Mouse (Mus musculus): ENCODE measurements around the gene Adam10. TPM values are rescaled to one million over a fixed set of nuclear protein-coding genes. Genes with fewer than 3 reads are reported as not detected.

Gene Adam10
- total RNA-seq, 1 experiment from 2014 or later: 59.7 TPM

- ATAC-seq (replicated peaks; ENCODE audit: insufficient number of reproducible peaks, low FRiP score, low TSS enrichment, poor library complexity, severe bottlenecking): no peak
Measured at GRCm38 (mm10) chr9:70827911-70828310, 149.1 kb downstream of the Adam10 start.

Other genes with a start within 250 kb of the Adam10 start
- gene Rnf111, start 175.3 kb upstream of the Adam10 start, total RNA-seq (2017): 46.4 to 83.1 TPM (median 57.7 TPM) in 3 replicates
- gene Sltm, start 136.2 kb upstream of the Adam10 start, total RNA-seq (2017): 121 to 160 TPM (median 139 TPM) in 3 replicates
- gene Gm10642, start 22.7 kb upstream of the Adam10 start, total RNA-seq (2017): 1.2 to 2.9 TPM in 2 of 3 replicates, not detected in the other
- gene Mindy2, start 21.8 kb upstream of the Adam10 start, total RNA-seq (2017): 29.6 to 34.1 TPM (median 31.8 TPM) in 3 replicates